Mouse (Mus musculus): ENCODE data around the gene Pmp22.

Gene Pmp22

DNA sequence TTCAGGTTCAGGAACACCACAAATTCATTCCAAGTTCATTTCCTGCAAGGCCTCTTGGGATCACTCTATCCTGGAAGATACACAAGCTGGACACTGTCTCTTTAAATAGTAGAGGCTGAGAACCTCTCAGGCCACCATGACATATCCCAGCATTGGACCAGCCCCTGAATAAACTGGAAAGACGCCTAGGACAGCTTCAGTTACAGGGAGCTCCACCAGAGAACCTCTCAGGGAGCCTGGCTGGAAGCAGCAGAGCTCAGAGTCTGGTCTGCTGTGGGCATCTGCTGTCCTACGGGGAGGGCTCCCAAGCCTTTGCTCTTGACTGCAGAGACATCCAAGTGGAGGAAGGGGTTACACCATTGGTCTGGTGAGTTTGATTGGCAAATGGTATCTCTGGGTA lies at the start of gene Pmp22:
Gene Pmp22 (plus strand): TSS at position 199 of the 400 bp plus-strand sequence.
- in situ Hi-C loops (cut with MseI, MboI) = loop anchor here in 1 of 2 experiments (25.0 kb wide), 1 partner anchor 366 kb away; the partner anchor contains the start of gene Gm10428

DNA sequence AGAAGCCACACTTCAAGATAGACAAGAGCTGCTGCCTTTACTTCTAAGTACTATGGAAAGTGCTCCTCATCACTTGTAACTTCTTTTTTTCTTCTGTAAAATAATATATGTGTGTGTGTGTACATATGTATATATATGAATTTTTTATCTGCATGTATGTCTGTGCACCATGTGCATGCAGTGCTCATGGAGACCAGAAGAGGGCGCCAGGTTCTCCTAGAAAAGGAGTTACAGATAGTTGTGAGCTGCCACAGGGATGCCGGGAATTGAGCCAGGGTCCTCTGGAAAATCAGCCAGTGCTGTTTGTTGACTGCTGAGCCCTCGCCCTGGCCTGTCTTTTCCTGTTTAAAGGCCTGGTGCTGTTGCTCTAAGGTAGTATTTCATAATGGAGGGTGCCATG lies 44.2 kb upstream of the Pmp22 start:
- in situ Hi-C loops (cut with MseI, MboI) = no loop called here

DNA sequence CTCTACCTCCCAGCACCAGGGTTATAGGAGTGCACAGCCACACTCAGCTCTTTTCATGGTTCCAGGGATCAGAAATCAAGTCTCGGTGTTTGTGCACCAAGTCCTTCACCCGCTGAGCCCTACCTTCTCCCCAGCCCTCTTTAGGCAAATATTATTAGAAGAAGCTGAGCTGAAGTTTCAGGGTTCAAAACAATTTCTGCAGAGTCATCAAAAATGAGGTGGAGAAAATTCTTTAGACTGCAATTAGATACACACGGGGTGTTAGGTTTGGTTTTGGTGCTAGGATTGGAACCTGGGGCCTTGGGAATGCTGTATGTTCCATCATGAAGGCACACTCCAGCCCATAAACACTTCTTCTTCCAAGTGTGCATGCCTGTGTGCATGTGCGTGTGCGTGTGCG lies 40.1 kb upstream of the Pmp22 start:
- in situ Hi-C loops (cut with MseI, MboI) = no loop called here

DNA sequence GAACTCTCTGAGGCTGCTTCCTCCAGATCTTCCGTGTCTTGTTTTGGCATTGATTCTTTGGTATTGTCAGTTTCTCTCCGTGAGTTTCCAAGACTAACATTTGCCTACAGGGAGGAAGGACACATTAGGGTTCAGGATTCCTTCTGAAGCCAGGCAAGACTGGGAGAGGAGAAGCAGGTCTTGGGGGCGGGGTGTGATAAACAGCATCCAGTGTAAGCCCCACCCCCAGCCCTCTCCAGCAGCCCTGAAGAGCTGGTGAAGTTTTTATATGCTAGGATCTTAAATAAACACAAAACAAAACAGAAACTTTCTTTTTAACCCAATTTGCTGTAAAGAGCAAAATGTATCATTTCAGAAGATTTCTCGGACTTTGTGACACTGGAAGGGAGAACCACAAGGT lies 38.6 kb upstream of the Pmp22 start:
- in situ Hi-C loops (cut with MseI, MboI) = no loop called here

DNA sequence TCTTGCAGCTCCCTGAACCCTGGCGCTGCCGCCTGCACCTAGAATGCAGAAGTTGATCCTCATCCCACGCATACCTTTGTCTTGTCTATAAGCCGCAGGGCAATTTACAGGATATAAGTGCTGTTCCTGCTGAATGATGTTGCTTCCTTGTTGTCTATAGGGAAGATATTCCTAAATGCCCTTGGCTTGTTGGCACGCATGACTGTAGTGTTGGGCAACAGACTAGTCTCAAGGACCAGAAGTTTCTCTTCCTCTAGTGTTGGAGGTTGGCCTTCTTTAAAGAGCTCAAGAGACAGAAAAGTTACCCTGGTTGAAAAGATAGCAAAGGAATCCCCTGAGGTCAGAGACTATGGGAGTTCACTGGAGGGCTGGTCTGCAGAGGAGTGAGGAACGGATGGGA lies 37.8 kb upstream of the Pmp22 start:
- in situ Hi-C loops (cut with MseI, MboI) = no loop called here

DNA sequence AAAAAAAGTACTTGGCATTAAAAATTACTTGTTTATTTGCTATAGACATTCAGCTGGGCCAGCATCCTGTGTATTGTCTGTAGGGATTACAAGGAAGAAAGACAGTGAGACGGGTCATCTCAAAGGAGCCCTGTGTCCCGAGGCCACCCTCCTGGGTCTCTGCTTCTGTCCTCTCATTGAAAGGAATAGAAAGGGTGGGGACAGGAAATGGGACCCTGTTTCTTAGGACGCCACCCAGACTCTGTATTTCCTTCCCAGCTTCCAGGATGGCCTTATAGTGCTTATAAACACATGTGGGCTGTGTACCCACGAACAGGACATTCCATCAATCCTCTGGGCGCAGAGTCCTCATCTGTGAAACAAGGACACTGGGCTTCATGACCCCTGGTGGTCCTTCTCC lies 36.5 kb upstream of the Pmp22 start:
- in situ Hi-C loops (cut with MseI, MboI) = no loop called here

DNA sequence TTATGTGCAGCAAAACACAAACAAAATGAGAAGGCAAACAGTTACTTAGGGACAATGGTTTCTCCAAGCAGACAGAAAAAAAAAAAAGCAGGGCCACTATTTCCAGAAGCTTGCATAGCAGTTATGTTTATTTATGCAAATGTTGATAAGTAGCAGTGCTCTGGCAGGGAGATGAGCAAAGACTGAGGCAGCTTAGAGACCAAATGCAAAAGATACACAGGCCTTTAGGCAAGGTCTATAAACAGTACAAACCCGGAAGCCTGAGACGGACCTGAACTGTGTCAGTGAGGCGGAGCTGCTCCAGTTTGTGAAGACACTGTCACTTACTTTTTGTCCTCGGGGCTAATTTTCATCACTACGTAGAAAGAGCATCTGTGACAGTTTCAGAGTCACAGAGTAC lies 35.2 kb upstream of the Pmp22 start:
- in situ Hi-C loops (cut with MseI, MboI) = no loop called here

DNA sequence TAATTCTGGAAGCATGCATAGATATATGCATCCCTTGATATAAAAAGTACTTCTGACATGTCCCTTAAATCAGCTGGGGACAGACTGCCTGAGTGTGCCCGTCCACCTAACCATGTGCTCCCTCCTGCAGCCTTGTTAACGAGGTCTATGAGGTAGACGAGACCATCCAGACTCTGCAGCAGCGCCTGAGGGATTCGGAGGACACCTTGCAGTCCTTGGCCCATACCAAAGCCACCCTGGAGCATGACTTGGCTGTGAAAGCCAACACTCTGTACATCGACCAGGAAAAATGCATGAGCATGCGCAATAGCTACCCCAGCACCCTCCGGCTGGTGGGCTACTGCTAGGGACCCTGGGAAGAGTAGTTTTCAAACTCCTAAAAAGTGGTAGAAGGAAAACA lies 34.3 kb upstream of the Pmp22 start:
- in situ Hi-C loops (cut with MseI, MboI) = no loop called here

DNA sequence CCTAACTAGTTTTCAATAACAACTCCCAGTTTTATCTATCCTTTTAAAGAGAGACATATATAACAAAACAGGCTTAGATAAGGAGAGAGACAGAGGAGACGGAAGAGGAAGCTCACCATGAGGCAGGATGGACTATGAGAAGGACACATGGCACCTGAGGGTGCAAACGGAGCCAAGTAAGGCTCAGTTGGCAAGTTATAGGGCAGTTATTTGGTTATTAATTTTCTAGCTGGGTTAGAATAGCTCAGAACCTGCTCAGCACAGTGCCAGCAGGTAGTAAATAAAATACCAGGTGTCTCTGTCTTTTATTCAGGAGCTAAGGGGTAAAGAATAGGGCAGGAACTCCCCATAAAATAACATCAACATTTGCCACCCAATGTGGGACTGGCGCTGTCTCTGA lies 30.8 kb upstream of the Pmp22 start:
- in situ Hi-C loops (cut with MseI, MboI) = no loop called here

DNA sequence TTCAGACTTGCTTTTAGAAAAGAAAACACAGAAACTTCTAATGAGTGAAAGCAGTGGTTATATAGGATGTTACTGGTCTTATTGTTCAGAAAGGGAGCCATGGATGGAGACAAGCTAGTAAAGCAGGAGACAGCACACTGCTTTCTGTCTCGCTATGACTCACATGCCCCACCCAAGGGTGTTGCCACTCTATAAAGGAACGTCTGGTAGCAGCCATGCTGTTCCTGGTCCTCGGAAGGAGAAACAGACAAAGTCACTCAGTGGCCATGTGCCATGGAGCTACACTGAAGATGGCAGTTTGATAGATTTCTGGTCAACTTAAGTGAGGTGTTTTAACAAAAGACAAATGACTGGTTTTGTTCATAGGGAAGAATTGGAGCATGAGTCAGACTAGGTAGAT lies 29.4 kb upstream of the Pmp22 start:
- in situ Hi-C loops (cut with MseI, MboI) = no loop called here

DNA sequence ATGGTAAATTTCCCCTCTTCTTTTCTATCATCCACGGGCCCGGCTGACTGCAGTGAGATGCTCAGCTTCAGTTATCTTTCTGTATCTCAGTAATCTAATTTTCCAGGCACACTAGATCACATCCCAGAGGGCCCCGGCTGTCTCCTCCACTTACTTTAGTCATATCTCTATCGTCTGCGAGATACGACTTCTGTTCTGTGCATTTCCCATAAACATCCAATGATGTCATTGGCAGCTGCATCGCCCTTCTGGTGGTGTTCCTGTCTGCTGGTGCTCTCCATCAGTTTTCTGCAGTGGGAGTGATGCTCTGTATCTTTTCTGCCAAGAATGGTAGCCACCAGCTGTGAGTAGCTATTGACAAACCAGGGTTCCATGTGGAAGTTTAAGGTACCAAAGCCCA lies 25.5 kb upstream of the Pmp22 start:
- in situ Hi-C loops (cut with MseI, MboI) = no loop called here

DNA sequence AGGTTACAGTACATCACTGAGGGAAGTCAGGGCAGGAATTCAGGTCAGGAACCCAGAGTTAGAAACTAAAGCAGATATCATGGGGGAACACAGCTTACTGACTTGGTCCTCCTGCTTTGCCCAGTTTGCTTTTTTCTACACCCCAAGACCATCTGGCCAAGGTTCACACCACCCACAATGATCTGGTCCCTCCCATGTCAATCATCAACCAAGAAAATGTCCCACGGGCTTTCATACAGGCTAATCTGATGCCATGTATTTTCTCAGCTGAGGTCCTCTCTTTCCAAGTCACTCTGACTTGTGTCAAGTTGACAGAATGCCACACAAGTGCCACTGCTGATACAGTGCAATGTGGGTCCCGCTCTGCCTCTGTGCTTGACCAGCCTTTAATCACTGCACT lies 24.8 kb upstream of the Pmp22 start:
- in situ Hi-C loops (cut with MseI, MboI) = no loop called here

DNA sequence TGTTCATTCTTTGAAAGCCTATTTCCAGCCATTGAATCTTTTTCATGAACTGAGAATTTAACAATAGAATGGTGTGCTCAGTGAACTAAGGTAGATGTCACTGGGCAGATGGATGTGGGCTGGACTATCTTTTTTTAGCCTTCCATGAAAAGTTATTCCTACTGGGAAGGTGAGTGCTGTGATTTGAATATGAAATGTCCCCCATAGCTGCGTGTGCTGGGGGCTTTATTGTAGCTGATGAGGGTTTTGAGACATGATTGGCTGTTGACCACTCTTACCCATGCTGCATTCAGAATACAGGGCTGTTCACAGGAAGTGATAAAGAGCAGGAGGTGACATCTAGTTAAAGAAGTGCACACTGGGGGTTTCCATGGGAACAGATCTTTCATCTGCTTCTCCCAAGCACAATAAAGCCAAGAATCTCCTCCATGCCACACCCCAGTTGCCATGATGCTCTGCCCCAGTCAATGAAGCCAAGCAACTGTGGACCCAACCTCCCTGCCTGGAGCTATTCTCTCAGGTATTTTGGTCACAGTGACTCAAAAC lies 19.5 kb upstream of the Pmp22 start:
- in situ Hi-C loops (cut with MseI, MboI) = no loop called here

DNA sequence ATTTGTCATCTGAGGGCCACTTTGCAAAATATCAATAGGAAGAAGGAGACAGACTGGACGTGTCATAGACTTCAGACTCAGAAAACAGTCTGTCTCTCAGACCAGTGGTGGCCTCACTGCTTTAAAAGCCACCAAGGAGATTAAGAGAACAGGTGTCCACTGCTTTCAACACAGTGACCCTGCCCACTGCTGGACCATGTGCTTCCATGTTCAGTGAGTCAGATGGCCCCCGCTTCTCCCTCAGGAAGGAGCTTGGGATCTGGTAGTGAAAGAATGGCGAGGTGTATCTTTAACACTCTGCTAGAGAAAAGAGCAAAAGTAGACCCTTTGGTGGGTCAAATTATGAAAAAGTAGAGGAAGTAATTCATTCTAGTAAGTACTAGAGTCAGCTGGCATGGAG lies 18.5 kb upstream of the Pmp22 start:
- in situ Hi-C loops (cut with MseI, MboI) = no loop called here

DNA sequence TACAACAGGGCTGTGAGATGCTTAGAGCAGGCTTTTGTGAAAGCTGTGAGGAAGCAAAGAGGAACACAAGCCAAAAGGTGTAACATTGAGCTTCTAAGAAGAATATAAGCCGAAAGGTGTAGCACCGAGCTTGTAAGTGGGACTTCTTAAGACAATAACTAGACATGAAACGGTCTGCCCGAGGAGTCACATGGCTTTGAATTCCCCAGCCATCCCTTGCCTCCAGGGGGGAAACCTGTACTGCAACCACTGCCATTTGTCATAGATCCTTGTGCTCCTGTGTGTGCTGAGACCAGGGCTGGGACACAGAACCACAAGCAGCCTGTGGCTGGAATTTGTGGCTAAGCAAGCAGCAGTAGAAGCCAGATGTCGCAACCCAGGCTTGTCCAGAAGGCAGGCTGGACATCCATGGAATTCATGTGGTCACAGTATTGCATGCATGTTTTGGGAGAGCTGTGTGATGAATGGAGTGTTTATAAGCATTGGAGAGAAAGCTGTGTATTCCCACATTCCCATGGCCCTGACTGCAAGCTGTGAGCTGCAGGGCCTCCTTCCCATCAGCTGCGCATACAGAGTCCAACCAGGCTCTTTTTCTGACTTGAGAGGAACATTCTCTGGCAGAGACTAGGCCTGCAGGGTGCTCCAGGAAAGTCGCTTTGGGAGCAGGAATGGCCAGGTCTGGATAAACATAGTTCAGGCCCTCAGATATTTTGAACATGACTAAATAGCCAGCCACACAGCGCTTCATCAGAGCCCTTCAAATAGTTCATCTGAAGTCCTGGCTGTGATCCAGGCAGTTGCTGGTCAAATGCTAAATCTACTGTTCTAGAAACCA lies 13.8 kb upstream of the Pmp22 start:
- in situ Hi-C loops (cut with MseI, MboI) = no loop called here

DNA sequence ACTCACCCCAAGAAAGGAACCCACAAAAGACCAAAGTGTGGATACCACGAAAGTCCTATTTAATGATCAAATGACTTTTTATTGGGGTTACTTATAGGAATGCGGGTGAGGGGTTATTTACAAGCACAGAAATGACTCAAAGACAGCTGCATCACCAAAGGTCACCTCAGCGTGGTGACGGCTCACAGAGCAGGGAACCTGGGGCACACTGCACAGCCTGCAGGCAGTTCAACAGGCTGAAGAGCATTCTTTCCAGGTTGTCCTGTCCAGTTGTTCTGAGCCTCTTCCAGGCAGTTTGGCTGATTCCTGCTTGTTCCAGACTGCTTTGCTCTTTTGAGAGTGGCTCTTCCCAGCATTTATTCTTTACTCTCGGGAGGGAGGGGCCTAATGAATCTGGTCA lies 12.1 kb upstream of the Pmp22 start:
- in situ Hi-C loops (cut with MseI, MboI) = no loop called here

DNA sequence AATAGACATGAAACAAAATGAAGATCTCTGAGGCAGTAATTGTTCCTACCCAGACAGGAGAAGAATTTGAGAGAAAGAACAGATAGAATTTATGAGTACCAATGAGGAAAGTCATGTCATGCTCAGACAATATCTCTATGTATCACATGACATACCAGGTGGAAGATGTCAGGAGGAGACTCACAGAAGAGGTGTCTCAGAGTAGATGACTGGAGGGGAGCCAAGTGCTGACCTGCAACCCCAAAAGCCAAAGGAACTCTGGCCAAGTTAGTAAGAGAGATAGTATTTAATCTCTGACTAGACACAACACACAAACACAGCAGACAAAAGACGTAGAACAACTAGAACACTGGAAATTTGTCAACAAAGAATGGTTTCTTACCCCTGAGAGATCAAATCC lies 11.5 kb upstream of the Pmp22 start:
- in situ Hi-C loops (cut with MseI, MboI) = no loop called here

DNA sequence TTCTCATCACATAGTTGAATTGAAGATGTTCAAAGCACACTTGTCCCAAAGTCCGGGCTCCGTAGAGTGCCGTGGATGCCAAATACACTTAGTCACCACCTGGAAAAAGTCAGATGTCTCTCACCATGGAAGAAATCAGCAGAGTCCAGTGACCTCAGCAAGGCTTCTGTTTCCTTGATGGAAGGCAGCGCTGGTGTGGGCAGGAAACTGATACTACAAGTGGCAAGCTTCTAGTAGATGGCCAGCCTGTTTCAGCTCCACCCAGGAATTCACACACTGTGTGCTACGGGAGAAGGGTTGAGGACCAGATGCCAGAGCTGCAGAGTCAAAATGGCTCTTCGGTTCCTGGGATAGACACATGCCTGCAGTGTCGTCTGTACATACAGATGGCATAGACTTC lies 9.0 kb upstream of the Pmp22 start:
- in situ Hi-C loops (cut with MseI, MboI) = no loop called here

DNA sequence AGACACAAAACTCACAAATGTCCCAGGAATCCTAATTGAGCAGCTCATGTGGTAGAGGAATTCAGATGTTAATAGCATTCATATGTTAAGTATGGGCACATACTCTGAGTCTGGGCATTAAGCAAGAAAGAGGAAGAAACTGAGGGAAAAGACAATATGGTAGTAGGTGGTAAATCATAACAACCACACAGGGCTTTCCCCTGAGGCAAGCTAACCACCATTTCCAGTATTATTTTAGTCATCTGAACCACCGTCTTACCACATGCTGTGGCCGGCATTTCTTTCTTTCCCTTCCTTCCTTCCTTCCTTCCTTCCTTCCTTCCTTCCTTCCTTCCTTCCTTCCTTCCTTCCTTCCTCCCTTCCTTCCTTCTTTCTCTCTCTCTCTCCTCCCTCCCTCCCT lies 6.5 kb upstream of the Pmp22 start:
- in situ Hi-C loops (cut with MseI, MboI) = no loop called here

DNA sequence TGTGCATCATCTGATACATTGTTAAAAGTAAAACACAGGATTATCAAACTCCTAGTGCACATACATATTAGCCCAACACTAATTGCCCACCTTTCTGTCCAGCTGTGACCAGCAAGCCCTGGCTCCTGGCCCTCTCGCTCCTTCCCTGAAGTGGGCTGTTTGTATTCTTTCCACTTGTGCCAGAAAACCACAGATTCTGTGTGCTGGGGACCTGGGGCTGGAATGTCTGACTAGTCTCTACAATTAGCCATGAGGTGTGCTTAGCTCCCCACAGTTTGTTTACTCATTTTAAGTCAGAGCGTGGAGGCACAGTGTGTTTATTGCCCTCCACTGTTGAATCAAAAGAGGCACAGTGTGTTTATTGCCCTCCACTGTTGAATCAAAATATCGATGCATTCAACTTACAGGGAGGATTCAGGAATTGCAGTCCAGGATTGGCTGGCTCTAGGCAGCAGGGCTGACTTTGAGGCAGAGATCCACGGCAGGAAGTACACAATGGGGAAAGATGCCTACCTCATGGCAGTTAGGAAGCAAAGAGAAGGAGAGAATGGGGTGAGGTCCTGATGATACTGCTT lies 5.9 kb upstream of the Pmp22 start:
- in situ Hi-C loops (cut with MseI, MboI) = no loop called here

DNA sequence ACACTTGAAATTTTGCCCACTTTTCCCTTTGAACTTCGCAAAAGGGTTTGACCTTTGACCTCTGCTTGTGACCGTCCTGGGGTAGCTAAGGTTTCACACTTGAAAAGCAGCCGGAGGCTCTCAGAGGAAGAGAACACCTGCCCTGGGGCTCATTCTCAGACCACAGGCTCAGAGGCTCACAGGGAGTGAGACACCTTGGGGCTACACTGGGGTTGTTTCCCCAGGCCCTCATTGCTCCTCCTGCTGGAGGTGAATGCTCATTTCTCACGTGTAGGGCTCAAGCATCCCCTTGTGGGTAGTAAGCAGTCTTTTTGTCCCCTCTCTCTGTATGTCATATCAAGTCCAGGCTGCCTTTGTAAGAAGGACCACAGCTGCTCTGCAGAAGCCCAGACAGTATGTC lies 4.5 kb upstream of the Pmp22 start:
- in situ Hi-C loops (cut with MseI, MboI) = no loop called here

DNA sequence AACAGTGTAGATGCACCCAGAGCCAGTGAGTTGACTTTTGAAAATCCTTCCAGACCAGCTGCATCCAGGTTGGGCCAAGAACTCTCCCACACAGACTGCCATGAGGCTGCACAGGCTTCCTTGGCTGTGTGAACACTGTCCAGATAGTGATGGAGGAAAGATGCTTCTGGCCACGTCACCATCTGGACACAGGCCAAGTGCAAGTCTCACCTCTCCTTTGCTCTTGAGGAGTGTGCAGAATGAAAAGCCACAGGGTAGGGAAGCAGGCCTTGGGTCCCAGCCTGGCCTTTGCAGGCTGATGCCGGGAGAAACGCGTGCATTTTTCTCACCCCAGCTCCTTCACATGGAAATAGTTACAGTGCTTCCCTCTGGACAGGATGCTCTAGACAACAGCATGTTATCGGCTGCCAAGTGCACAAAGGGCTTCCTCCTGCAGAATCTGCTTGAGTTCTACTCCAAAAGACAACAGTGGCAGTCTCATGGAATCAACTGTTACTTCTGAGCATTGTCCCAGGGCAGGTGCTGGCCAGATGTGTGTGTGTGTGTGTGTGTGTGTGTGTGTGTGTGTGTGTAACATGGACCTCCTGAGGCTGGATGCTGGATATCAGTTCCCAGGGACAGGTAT lies 2.8 kb upstream of the Pmp22 start:
- in situ Hi-C loops (cut with MseI, MboI) = loop anchor here in 1 of 2 experiments (25.0 kb wide), 1 partner anchor 364 kb away; the partner anchor contains the start of gene Gm10428

DNA sequence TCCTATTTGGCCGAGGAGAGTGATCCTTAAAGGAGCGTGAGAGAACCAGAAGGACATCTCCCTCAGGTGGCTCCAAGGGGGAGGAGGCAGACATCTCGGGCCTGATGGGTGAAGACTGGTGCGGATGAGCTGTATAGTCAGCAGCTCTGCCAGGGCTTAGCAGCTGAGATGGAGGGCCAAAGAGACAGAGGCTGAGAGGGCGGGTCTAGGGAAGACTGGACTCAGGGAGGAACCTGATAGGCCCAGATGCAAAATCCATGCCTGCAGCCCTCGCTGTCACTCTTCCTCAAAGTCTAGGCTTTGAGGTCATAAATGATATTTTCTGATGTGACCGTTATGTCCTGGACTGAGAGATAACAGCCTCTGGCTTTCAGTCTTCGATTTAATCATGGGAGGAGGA lies 1.8 kb upstream of the Pmp22 start:
- in situ Hi-C loops (cut with MseI, MboI) = loop anchor here in 1 of 2 experiments (25.0 kb wide), 1 partner anchor 365 kb away; the partner anchor contains the start of gene Gm10428

All from mouse trophoblast stem cell (cell line).